Mouse (Mus musculus): Measurements from ENCODE around the gene Dlx6.

GRCm38 (mm10) chr6:6851166-6851565 lies 12.0 kb upstream of the Dlx6 start:
- TF ChIP-seq CTCF (IDR thresholded peaks at IDR 0.05; ENCODE audit: low read depth, low read length) (no peak), POLR2A (IDR thresholded peaks at IDR 0.05; ENCODE audit: borderline replicate concordance, low read depth, low read length) (no peak)

Measured in bone marrow macrophage, adult 2 months (primary cell).